Mouse (Mus musculus): ENCODE data around the gene Eif6. TPM values are rescaled to one million over a fixed set of nuclear protein-coding genes. Genes with fewer than 3 reads are reported as not detected.

The Eif6 gene
- total RNA-seq, 1 experiment, result 199 TPM

DNA sequence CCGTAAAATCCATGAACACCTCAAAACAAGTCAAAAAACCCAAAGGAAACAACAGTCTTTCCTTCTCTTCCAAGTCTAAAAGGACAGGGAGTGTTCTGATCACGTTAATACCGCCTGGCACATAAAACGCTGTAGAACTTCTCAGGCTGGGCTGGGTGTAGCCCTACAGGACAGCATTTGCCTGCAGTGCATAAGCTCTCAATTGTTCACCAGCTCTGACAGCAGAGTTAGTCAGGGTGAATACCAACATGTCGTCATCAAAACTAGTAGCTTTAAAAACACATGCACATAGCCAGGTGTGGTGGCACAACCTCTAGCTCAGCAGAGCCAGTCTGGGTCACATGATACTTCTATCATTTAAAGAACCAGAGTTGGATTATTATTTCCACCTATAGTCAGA, 5.9 kb downstream of the Eif6 start:
- TF ChIP-seq ZC3H11A (IDR thresholded peaks at IDR 0.05; ENCODE audit: borderline replicate concordance, low read depth, low read length), result no peak
- no peak for TF ChIP-seq MAFK (IDR thresholded peaks at IDR 0.05; ENCODE audit: insufficient read depth, low read depth, low read length)
- TF ChIP-seq ZNF384 (IDR thresholded peaks at IDR 0.05; ENCODE audit: low read depth, low read length), result no peak
- TF ChIP-seq HCFC1 (IDR thresholded peaks at IDR 0.05; ENCODE audit: borderline replicate concordance, insufficient read depth, low read length), result no peak
- no peak for TF ChIP-seq CHD2 (IDR thresholded peaks at IDR 0.05; ENCODE audit: low read depth, low read length)
- Histone ChIP-seq H3K9ac (ENCODE audit: insufficient read depth, low read depth, low read length, poor library complexity, severe bottlenecking) (no peak overlapping the region), H3K36me3 (ENCODE audit: control insufficient read depth, insufficient read depth, low read length, poor library complexity, severe bottlenecking) (peaks cover 35% of the 10 kb centered on the region), H3K27ac (ENCODE audit: insufficient read depth, low read depth, low read length, poor library complexity, severe bottlenecking) (no peak overlapping the region), H3K9me3 (ENCODE audit: control insufficient read depth, insufficient read depth, low read depth, low read length) (no peaks in the 10 kb centered on the region), H3K4me1 (ENCODE audit: control insufficient read depth in 2 of 2, insufficient read depth in 2 of 2, low read length in 2 of 2, poor library complexity in 1 of 2) (0 out of 4 replicates have a peak, but pooled peaks cover 0 to 1% of the 10 kb centered on the region in 2 experiments), H3K4me3 (ENCODE audit: insufficient read depth in 1 of 2, low read depth in 1 of 2, low read length in 2 of 2, poor library complexity in 1 of 2, severe bottlenecking in 1 of 2) (no peak overlapping the region)
- no peak for DNase-seq (ENCODE audit: low read depth, low spot score)
- in situ Hi-C loops (cut with MboI; ENCODE audit: low sequenced_read_pairs in 2 of 2, unreplicated experiment in 2 of 2), result no loop called here

DNA sequence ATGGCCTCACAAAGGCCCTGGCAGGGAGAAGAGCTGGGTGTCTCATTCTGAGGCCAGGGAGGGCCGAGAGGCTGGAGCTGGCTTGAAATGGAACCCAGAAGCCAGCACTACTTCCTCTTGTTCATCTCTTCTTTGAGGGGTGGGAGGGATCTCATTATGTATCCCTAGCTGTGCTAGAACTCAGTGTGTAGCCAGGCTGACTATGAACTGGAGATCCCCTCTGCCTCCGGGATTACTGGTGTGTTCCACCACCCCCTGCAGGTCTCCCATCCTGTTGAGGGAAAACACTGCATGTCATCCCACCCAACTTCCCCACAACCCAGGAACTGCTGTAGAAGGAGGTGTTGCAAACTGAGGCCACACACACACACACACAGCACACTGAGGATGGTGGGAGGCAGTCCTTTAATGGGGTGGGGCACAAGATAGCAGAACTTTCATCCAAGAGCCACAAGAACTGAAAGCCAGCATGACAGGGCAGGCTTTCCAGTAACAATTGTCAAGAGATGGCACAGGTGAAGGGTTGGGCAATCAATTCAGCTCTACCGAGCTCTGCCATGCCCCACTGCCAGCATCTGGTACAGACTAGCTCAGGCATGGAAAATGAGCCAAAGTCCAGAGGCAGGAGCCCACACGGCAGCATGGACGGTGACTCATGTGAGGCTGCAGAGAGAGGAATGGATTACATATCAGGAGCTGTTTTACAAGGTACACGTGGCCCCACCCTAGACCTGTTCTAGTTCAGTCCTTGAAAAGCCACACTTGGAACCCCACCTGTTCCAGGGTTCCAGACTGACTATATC, 7.1 kb downstream of the Eif6 start:
- in situ Hi-C loops (cut with MboI; ENCODE audit: low sequenced_read_pairs in 2 of 2, unreplicated experiment in 2 of 2), result no loop called here
- DNase-seq (ENCODE audit: low read depth, low spot score), result no peak
- H3K9ac ChIP-seq (ENCODE audit: insufficient read depth, low read depth, low read length, poor library complexity, severe bottlenecking), result no peak overlapping the region; the same call in 1 of the 2 replicates
- H3K4me3 ChIP-seq (ENCODE audit: insufficient read depth in 1 of 2, low read depth in 1 of 2, low read length in 2 of 2, poor library complexity in 1 of 2, severe bottlenecking in 1 of 2), result no peak overlapping the region
- peaks cover 35% of the 10 kb centered on the region for H3K36me3 ChIP-seq (ENCODE audit: control insufficient read depth, insufficient read depth, low read length, poor library complexity, severe bottlenecking)
- H3K27ac ChIP-seq (ENCODE audit: insufficient read depth, low read depth, low read length, poor library complexity, severe bottlenecking), result no peak overlapping the region
- H3K9me3 ChIP-seq (ENCODE audit: control insufficient read depth, insufficient read depth, low read depth, low read length), result no peaks in the 10 kb centered on the region
- TF ChIP-seq HCFC1 (IDR thresholded peaks at IDR 0.05; ENCODE audit: borderline replicate concordance, insufficient read depth, low read length), result no peak
- H3K4me1 ChIP-seq (ENCODE audit: control insufficient read depth in 2 of 2, insufficient read depth in 2 of 2, low read length in 2 of 2, poor library complexity in 1 of 2), result peaks cover 0 to 1% of the 10 kb centered on the region in 2 experiments; a peak in 1 of 4 replicates

DNA sequence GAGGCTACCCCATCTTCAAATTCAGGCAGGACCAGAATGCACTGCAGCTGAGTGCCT, 7.5 kb downstream of the Eif6 start, which contains the start of gene BC029722:
BC029722 (minus strand) TSS at position 35 of the 57 bp plus-strand sequence.
- DNase-seq (ENCODE audit: low read depth, low spot score), result no peak
- H3K4me3 ChIP-seq (ENCODE audit: insufficient read depth in 1 of 2, low read depth in 1 of 2, low read length in 2 of 2, poor library complexity in 1 of 2, severe bottlenecking in 1 of 2), result peak within 1 kb of the TSS; percentile 76 to 87
- no peaks in the 10 kb centered on the region for H3K9me3 ChIP-seq (ENCODE audit: control insufficient read depth, insufficient read depth, low read depth, low read length)
- in situ Hi-C loops (cut with MboI; ENCODE audit: low sequenced_read_pairs in 2 of 2, unreplicated experiment in 2 of 2), result no loop called here
- peaks cover 0 to 1% of the 10 kb centered on the region in 2 experiments; a peak in 1 of 4 replicates for H3K4me1 ChIP-seq (ENCODE audit: control insufficient read depth in 2 of 2, insufficient read depth in 2 of 2, low read length in 2 of 2, poor library complexity in 1 of 2)
- TF ChIP-seq MAFK (IDR thresholded peaks at IDR 0.05; ENCODE audit: insufficient read depth, low read depth, low read length) (no peak), CHD2 (IDR thresholded peaks at IDR 0.05; ENCODE audit: low read depth, low read length) (no peak; the same call in 1 of the 2 replicates), ZNF384 (IDR thresholded peaks at IDR 0.05; ENCODE audit: low read depth, low read length) (no peak), HCFC1 (IDR thresholded peaks at IDR 0.05; ENCODE audit: borderline replicate concordance, insufficient read depth, low read length) (no peak), ZC3H11A (IDR thresholded peaks at IDR 0.05; ENCODE audit: borderline replicate concordance, low read depth, low read length) (no peak)
- H3K27ac ChIP-seq (ENCODE audit: insufficient read depth, low read depth, low read length, poor library complexity, severe bottlenecking), result no peak within 1 kb of the TSS
- peak within 1 kb of the TSS; percentile 86 for H3K9ac ChIP-seq (ENCODE audit: insufficient read depth, low read depth, low read length, poor library complexity, severe bottlenecking)
- peaks cover 35% of the 10 kb centered on the region for H3K36me3 ChIP-seq (ENCODE audit: control insufficient read depth, insufficient read depth, low read length, poor library complexity, severe bottlenecking)

DNA sequence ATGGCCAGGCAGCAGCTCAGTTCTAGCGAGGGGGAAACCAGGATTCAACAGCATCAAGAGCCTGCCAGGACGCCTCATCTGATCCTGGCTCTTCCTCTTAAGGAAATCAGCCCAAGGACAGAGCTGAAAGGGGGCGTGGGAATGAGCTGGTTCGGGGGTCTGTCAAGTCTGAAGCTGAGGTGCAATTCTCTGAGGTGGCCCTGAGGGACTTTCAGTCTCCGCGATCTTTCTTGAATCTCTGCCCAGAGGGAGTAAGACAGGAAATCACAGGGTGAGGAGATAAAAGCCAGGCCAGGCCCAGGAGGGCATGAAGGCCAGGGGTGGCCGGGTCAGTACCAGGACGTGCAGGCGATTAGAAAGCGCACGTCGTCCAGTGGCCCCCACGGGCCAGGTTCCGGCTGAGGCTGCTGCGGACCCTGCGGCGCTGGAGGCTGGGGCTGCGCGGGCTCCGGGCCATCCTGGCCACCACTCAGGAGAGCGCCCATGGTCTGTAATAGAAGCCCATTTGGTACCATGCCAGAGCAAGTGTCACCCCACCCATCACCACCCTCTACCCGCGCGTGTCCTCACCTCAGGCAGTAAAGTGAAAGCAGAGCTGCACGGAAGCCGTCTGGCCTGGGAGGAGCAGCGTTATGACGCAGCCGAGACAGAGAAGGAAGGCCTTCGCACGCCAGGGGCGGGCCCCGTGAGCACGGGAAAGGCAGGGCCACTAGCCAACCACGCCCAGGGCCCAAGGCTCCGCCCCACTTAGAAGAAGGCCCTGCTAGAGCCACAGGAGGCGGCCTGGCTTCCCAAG, 7.9 kb downstream of the Eif6 start:
- peak; percentile 89 for DNase-seq (ENCODE audit: low read depth, low spot score)
- Histone ChIP-seq H3K4me3 (ENCODE audit: insufficient read depth in 1 of 2, low read depth in 1 of 2, low read length in 2 of 2, poor library complexity in 1 of 2, severe bottlenecking in 1 of 2) (peak overlapping the region; percentile 76 to 87), H3K9ac (ENCODE audit: insufficient read depth, low read depth, low read length, poor library complexity, severe bottlenecking) (peak overlapping the region; percentile 86), H3K9me3 (ENCODE audit: control insufficient read depth, insufficient read depth, low read depth, low read length) (no peaks in the 10 kb centered on the region), H3K36me3 (ENCODE audit: control insufficient read depth, insufficient read depth, low read length, poor library complexity, severe bottlenecking) (peaks cover 32% of the 10 kb centered on the region), H3K4me1 (ENCODE audit: control insufficient read depth in 2 of 2, insufficient read depth in 2 of 2, low read length in 2 of 2, poor library complexity in 1 of 2) (peaks cover 0 to 1% of the 10 kb centered on the region in 2 experiments; a peak in 1 of 4 replicates), H3K27ac (ENCODE audit: insufficient read depth, low read depth, low read length, poor library complexity, severe bottlenecking) (no peak overlapping the region)
- in situ Hi-C loops (cut with MboI; ENCODE audit: low sequenced_read_pairs in 2 of 2, unreplicated experiment in 2 of 2), result no loop called here
- no peak for TF ChIP-seq MAFK (IDR thresholded peaks at IDR 0.05; ENCODE audit: insufficient read depth, low read depth, low read length)
- peak; percentile 24; the same call in 1 of the 2 replicates for TF ChIP-seq CHD2 (IDR thresholded peaks at IDR 0.05; ENCODE audit: low read depth, low read length)

Measured in ES-E14 (cell line).